In genomic region chr3:95016532-95017056, GRCm38 (mm10) we compare ENCODE assay signal across 7 mouse cellular contexts. TPM values are rescaled to one million over a fixed set of nuclear protein-coding genes. Genes with fewer than 3 reads are reported as not detected.
DNase-seq lines count a peak whose midpoint lies in the region; ATAC-seq lines count a peak whose summit lies in the region.

No protein-coding gene starts in this region.

- H3K27me3 ChIP-seq in megakaryocyte, embryonic 14.5 days (replicated peaks), result no peaks in the 10 kb centered on the region
- no peaks in the 10 kb centered on the region for H3K27me3 ChIP-seq in forebrain, embryonic 10.5 days (ENCODE audit: poor library complexity, severe bottlenecking)
- H3K27me3 ChIP-seq in limb, embryonic 13.5 days, result no peaks in the 10 kb centered on the region
- no peaks in the 10 kb centered on the region for H3K27me3 ChIP-seq in stomach, embryonic 15.5 days (replicated peaks)

- no peaks in the 10 kb centered on the region for H3K9me3 ChIP-seq in megakaryocyte, embryonic 14.5 days
- no peaks in the 10 kb centered on the region for H3K9me3 ChIP-seq in forebrain, embryonic 10.5 days
- no peaks in the 10 kb centered on the region for H3K9me3 ChIP-seq in limb, embryonic 13.5 days
- no peaks in the 10 kb centered on the region for H3K9me3 ChIP-seq in stomach, embryonic 15.5 days

- H3K9ac ChIP-seq in limb, embryonic 13.5 days, result peak overlapping the region; percentile 69
- H3K9ac ChIP-seq in stomach, embryonic 15.5 days, result peak overlapping the region; percentile 65; the same call in 1 of the 2 replicates

- no peak for DNase-seq in forebrain, embryonic 10.5 days (ENCODE audit: extremely low spot score, low spot score)
- no peak for DNase-seq in layer of hippocampus, postnatal 25 days (ENCODE audit: extremely low spot score in 1 of 2, low spot score in 1 of 2)
- DNase-seq in MN1 (ENCODE audit: low spot score), result no peak

- peak overlapping the region; percentile 95 for H3K4me2 ChIP-seq in limb, embryonic 13.5 days (replicated peaks)
- H3K4me2 ChIP-seq in stomach, embryonic 15.5 days, result peak overlapping the region; percentile 78

- whole genome bisulfite sequencing in forebrain, embryonic 10.5 days, result 5% methylated on average over 21 of the region's 21 CpGs
- WGBS in limb, embryonic 13.5 days, result 5% methylated on average over 21 of the region's 21 CpGs
- WGBS in stomach, embryonic 15.5 days, result 3% methylated on average over 21 of the region's 21 CpGs

- peak overlapping the region; percentile 97 for H3K4me3 ChIP-seq in megakaryocyte, embryonic 14.5 days (replicated peaks)
- peak overlapping the region; percentile 89 for H3K4me3 ChIP-seq in forebrain, embryonic 10.5 days
- peak overlapping the region; percentile 81 for H3K4me3 ChIP-seq in limb, embryonic 13.5 days
- H3K4me3 ChIP-seq in stomach, embryonic 15.5 days (replicated peaks), result peak overlapping the region; percentile 86

- H3K4me1 ChIP-seq in megakaryocyte, embryonic 14.5 days, result peaks cover 76% of the 10 kb centered on the region
- peaks cover 34% of the 10 kb centered on the region for H3K4me1 ChIP-seq in forebrain, embryonic 10.5 days
- H3K4me1 ChIP-seq in limb, embryonic 13.5 days, result peaks cover 27% of the 10 kb centered on the region
- peaks cover 13% of the 10 kb centered on the region for H3K4me1 ChIP-seq in stomach, embryonic 15.5 days

- ATAC-seq in megakaryocyte, adult 5-6 weeks (ENCODE audit: poor library complexity, severe bottlenecking), result no peak
- ATAC-seq in limb, embryonic 13.5 days (ENCODE audit: low FRiP score, low read depth), result no peak
- ATAC-seq in stomach, embryonic 15.5 days (ENCODE audit: insufficient read depth, low FRiP score, low read depth), result no peak

- H3K36me3 ChIP-seq in megakaryocyte, embryonic 14.5 days (replicated peaks; ENCODE audit: low read length), result peaks cover 33% of the 10 kb centered on the region
- peaks cover 23% of the 10 kb centered on the region for H3K36me3 ChIP-seq in forebrain, embryonic 10.5 days (replicated peaks)
- peaks cover 9% of the 10 kb centered on the region for H3K36me3 ChIP-seq in limb, embryonic 13.5 days
- peaks cover 6% of the 10 kb centered on the region for H3K36me3 ChIP-seq in stomach, embryonic 15.5 days

- H3K27ac ChIP-seq in forebrain, embryonic 10.5 days, result peak overlapping the region; percentile 95
- peak overlapping the region; percentile 97 for H3K27ac ChIP-seq in limb, embryonic 13.5 days
- H3K27ac ChIP-seq in stomach, embryonic 15.5 days, result peak overlapping the region; percentile 100

RNA-seq across cellular contexts. Expression of gene Zfp687, which starts 1.3 kb away (rescaled TPM):
- polyA plus RNA-seq in megakaryocyte, embryonic 14.5 days (2012; ENCODE audit: insufficient read depth, low replicate concordance), result 13.6 and 16.9 TPM in 2 replicates
- total RNA-seq in megakaryocyte, adult 5-6 weeks (2015), result 10.0 and 15.7 TPM in 2 replicates
- total RNA-seq in megakaryocyte, adult 5-6 weeks (2017), result 11.7 and 39.5 TPM in 2 replicates
- 42.1 and 44.3 TPM in 2 replicates for polyA plus RNA-seq in forebrain, embryonic 10.5 days (2016; fragmentation: Nextera tagmentation; extraction: Ambion mirVana)
- 23.5 and 24.4 TPM in 2 replicates for polyA plus RNA-seq in limb, embryonic 13.5 days (2015; fragmentation: Nextera tagmentation; extraction: Ambion mirVana)
- 19.3 and 22.0 TPM in 2 replicates for polyA plus RNA-seq in stomach, embryonic 15.5 days (2015; fragmentation: Nextera tagmentation; extraction: Ambion mirVana)
- total RNA-seq in layer of hippocampus, postnatal 25 days (2021), result 10 to 100 TPM; 23.4 to 30.0 TPM

RNA-seq across cellular contexts. Expression of gene Psmd4, which starts 25.8 kb away (rescaled TPM):
- polyA plus RNA-seq in megakaryocyte, embryonic 14.5 days (2012; ENCODE audit: insufficient read depth, low replicate concordance), result 24.8 and 169 TPM in 2 replicates
- 80.0 and 91.9 TPM in 2 replicates for total RNA-seq in megakaryocyte, adult 5-6 weeks (2015)
- 224 and 226 TPM in 2 replicates for total RNA-seq in megakaryocyte, adult 5-6 weeks (2017)
- polyA plus RNA-seq in forebrain, embryonic 10.5 days (2016; fragmentation: Nextera tagmentation; extraction: Ambion mirVana), result 346 and 351 TPM in 2 replicates
- polyA plus RNA-seq in limb, embryonic 13.5 days (2015; fragmentation: Nextera tagmentation; extraction: Ambion mirVana), result 282 and 310 TPM in 2 replicates
- polyA plus RNA-seq in stomach, embryonic 15.5 days (2015; fragmentation: Nextera tagmentation; extraction: Ambion mirVana), result 220 and 221 TPM in 2 replicates
- 100 to 1,000 TPM; 156 to 163 TPM for total RNA-seq in layer of hippocampus, postnatal 25 days (2021)

RNA-seq across cellular contexts. Expression of gene Pi4kb, which starts 42.1 kb away (rescaled TPM):
- 1.4 and 2.1 TPM in 2 replicates for polyA plus RNA-seq in megakaryocyte, embryonic 14.5 days (2012; ENCODE audit: insufficient read depth, low replicate concordance)
- total RNA-seq in megakaryocyte, adult 5-6 weeks (2015), result 22.2 and 31.4 TPM in 2 replicates
- 17.9 and 21.4 TPM in 2 replicates for total RNA-seq in megakaryocyte, adult 5-6 weeks (2017)
- polyA plus RNA-seq in forebrain, embryonic 10.5 days (2016; fragmentation: Nextera tagmentation; extraction: Ambion mirVana), result 20.1 and 21.7 TPM in 2 replicates
- 27.8 and 34.3 TPM in 2 replicates for polyA plus RNA-seq in limb, embryonic 13.5 days (2015; fragmentation: Nextera tagmentation; extraction: Ambion mirVana)
- polyA plus RNA-seq in stomach, embryonic 15.5 days (2015; fragmentation: Nextera tagmentation; extraction: Ambion mirVana), result 19.3 and 22.0 TPM in 2 replicates
- 10 to 100 TPM; 52.5 to 58.0 TPM for total RNA-seq in layer of hippocampus, postnatal 25 days (2021)
